Mouse (Mus musculus): Measurements from ENCODE around the gene Nin.

DNA sequence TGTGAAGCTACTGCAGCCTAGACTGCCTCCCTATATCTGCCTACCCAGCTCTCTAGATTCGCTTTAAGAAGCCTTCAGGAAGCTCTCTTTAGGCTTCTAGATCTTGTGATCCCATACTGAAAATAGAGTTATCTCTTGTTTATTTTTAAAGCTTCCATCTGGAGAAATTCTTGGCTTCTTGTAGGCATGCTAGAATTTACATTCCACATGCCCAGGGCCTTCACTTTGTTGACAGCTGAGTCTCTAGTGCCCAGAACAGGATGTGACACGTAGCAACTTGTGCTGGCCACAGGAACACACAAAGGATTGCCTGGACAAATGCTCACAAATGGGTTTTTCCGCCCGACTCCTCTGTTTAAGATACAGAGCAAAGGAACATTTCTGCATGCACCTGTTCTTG is 97.6 kb downstream of the Nin start:
- no peak for TF ChIP-seq POLR2A (IDR thresholded peaks at IDR 0.05; ENCODE audit: insufficient read length, low read depth)
- no peak for TF ChIP-seq TCF12 (IDR thresholded peaks at IDR 0.05; ENCODE audit: insufficient read depth, poor library complexity, severe bottlenecking)
- TF ChIP-seq USF1 (IDR thresholded peaks at IDR 0.05; ENCODE audit: low read depth), result no peak
- TF ChIP-seq MAX (IDR thresholded peaks at IDR 0.05; ENCODE audit: low read depth), result no peak
- TF ChIP-seq E2F4 (IDR thresholded peaks at IDR 0.05; ENCODE audit: insufficient read depth), result no peak
- no peak for TF ChIP-seq POLR2AphosphoS2 (IDR thresholded peaks at IDR 0.05; ENCODE audit: insufficient read length, low read depth)
- TF ChIP-seq MYOG (IDR thresholded peaks at IDR 0.05; ENCODE audit: control insufficient read depth in 1 of 3, insufficient read depth in 1 of 3, insufficient read length in 2 of 3, low read depth in 2 of 3), result no peak
- TF ChIP-seq SRF (IDR thresholded peaks at IDR 0.05; ENCODE audit: control insufficient read depth, insufficient read length, low read depth), result no peak
- no peak for TF ChIP-seq TCF3 (IDR thresholded peaks at IDR 0.05; ENCODE audit: insufficient read length, low read depth)
